Mouse (Mus musculus): ENCODE measurements at regions not wholly inside any gene's neighbourhood (a gene's known extent, or its start where the extent isn't known, plus 50 kb on each side); places are given as distances from the start of the nearest gene placed in this dataset.
A peak's percentile ranks its signal among the peaks of the same experiment; 100 is the strongest.

GRCm38 (mm10) chr15:68394157-68394556, 1893.4 kb upstream of the Lrrc6 start:
- no peak for ATAC-seq (replicated peaks; ENCODE audit: low FRiP score, low TSS enrichment, poor library complexity, severe bottlenecking)

GRCm38 (mm10) chr15:68391737-68392136, 1891.0 kb upstream of the Lrrc6 start:
- ATAC-seq (replicated peaks; ENCODE audit: low FRiP score, low TSS enrichment, poor library complexity, severe bottlenecking), result no peak

- ATAC-seq (replicated peaks; ENCODE audit: low FRiP score, low TSS enrichment, poor library complexity, severe bottlenecking), result no peak
Measured at GRCm38 (mm10) chr15:68389855-68390254, 1889.1 kb upstream of the Lrrc6 start.

GRCm38 (mm10) chr15:68387349-68388065, 1886.8 kb upstream of the Lrrc6 start:
- ATAC-seq (replicated peaks; ENCODE audit: low FRiP score, low TSS enrichment, poor library complexity, severe bottlenecking), result no peak

- ATAC-seq (replicated peaks; ENCODE audit: low FRiP score, low TSS enrichment, poor library complexity, severe bottlenecking), result no peak
Measured at GRCm38 (mm10) chr15:68384571-68385335, 1884.0 kb upstream of the Lrrc6 start.

GRCm38 (mm10) chr15:68375166-68375565, 1874.5 kb upstream of the Lrrc6 start:
- ATAC-seq (replicated peaks; ENCODE audit: low FRiP score, low TSS enrichment, poor library complexity, severe bottlenecking), result no peak

- no peak for ATAC-seq (replicated peaks; ENCODE audit: low FRiP score, low TSS enrichment, poor library complexity, severe bottlenecking)
Measured at GRCm38 (mm10) chr15:68366816-68367215, 1866.1 kb upstream of the Lrrc6 start.

- peak; percentile 94 for ATAC-seq (replicated peaks; ENCODE audit: low FRiP score, low TSS enrichment, poor library complexity, severe bottlenecking)
Measured at GRCm38 (mm10) chr15:68363058-68363735, 1862.5 kb upstream of the Lrrc6 start.

GRCm38 (mm10) chr15:68362081-68363057, 1861.7 kb upstream of the Lrrc6 start:
- ATAC-seq (replicated peaks; ENCODE audit: low FRiP score, low TSS enrichment, poor library complexity, severe bottlenecking), result peak; percentile 34; the same call in 1 of the 2 replicates

- 0 out of 2 replicates have a peak, but pooled peaks have one; percentile 12 for ATAC-seq (replicated peaks; ENCODE audit: low FRiP score, low TSS enrichment, poor library complexity, severe bottlenecking)
Measured at GRCm38 (mm10) chr15:68360956-68361908, 1860.5 kb upstream of the Lrrc6 start.

GRCm38 (mm10) chr15:68359496-68359895, 1858.8 kb upstream of the Lrrc6 start:
- ATAC-seq (replicated peaks; ENCODE audit: low FRiP score, low TSS enrichment, poor library complexity, severe bottlenecking), result no peak

- ATAC-seq (replicated peaks; ENCODE audit: low FRiP score, low TSS enrichment, poor library complexity, severe bottlenecking), result peak; percentile 63; the same call in 1 of the 2 replicates
Measured at GRCm38 (mm10) chr15:68355957-68356356, 1855.2 kb upstream of the Lrrc6 start.

GRCm38 (mm10) chr15:68344652-68345051, 1843.9 kb upstream of the Lrrc6 start:
- no peak for ATAC-seq (replicated peaks; ENCODE audit: low FRiP score, low TSS enrichment, poor library complexity, severe bottlenecking)

GRCm38 (mm10) chr15:68342542-68342941, 1841.8 kb upstream of the Lrrc6 start:
- 0 out of 2 replicates have a peak, but pooled peaks have one; percentile 52 for ATAC-seq (replicated peaks; ENCODE audit: low FRiP score, low TSS enrichment, poor library complexity, severe bottlenecking)

- no peak for ATAC-seq (replicated peaks; ENCODE audit: low FRiP score, low TSS enrichment, poor library complexity, severe bottlenecking)
Measured at GRCm38 (mm10) chr15:68341056-68341455, 1840.3 kb upstream of the Lrrc6 start.

- no peak for ATAC-seq (replicated peaks; ENCODE audit: low FRiP score, low TSS enrichment, poor library complexity, severe bottlenecking)
Measured at GRCm38 (mm10) chr15:68337264-68337663, 1836.6 kb upstream of the Lrrc6 start.

GRCm38 (mm10) chr15:68335837-68336236, 1835.1 kb upstream of the Lrrc6 start:
- no peak for ATAC-seq (replicated peaks; ENCODE audit: low FRiP score, low TSS enrichment, poor library complexity, severe bottlenecking)

GRCm38 (mm10) chr15:68316116-68316515, 1815.4 kb upstream of the Lrrc6 start:
- no peak for ATAC-seq (replicated peaks; ENCODE audit: low FRiP score, low TSS enrichment, poor library complexity, severe bottlenecking)
